Mouse (Mus musculus): ENCODE results near the gene Gipc2.

- no peak for TF ChIP-seq CTCF (IDR thresholded peaks at IDR 0.05; ENCODE audit: extremely low read depth, insufficient read depth, low read length)
- TF ChIP-seq POLR2A (IDR thresholded peaks at IDR 0.05; ENCODE audit: extremely low read depth, insufficient read depth, low read length), result no peak
Observed at GRCm38 (mm10) chr3:152209177-152209966, 43.3 kb upstream of the Gipc2 start.
